Mouse (Mus musculus) frontal cortex, postnatal 25 days (tissue): Measurements from ENCODE around the gene Bcl2.

Source experiments
- DNase-seq, 2 experiments: peaks; one replicate each; pipeline ENCODE4 v3.0.0; 2022; ENCODE audit warnings: low spot score in 2 of 2

The Bcl2 gene

DNA sequence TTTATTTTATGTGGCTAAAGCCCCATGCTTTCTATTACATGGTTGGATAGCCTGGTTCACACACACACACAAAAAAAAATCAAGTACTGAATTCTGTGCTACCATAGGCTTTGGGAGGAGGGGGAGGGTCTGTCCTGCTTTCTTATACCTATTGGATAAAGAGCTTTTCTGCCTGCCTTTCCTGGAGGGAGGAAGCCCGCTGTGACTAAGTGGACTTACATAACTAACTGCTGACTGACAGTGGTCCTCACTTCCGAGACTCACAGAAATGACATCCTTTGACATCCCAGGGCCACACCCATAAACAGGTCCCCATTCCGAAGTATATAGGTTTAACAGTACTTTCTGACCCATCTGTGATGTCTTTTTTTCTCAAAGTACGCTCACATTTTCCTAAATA, 200.6 kb downstream of the Bcl2 start:
- DNase-seq = no peak

DNA sequence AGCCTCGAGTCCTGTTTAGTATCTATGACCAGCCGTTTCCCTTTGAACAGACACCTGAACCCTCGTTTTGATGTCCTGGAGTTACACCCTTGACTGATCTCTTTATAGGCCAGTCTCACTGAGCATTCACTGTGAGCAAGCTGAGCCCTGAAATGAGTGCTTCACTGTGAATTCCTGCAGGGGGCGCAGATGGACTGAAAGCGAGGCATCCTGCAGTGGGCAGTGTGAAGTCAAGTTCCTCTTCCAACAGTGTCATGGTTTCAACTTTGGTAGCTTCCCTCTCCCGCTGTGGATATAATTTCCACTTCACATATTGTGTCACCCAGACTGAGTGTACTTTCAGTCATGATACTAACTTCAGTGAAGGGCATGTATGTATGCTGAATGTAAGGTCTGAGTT, 202.5 kb downstream of the Bcl2 start:
- peak; percentile 13 to 47 for DNase-seq

DNA sequence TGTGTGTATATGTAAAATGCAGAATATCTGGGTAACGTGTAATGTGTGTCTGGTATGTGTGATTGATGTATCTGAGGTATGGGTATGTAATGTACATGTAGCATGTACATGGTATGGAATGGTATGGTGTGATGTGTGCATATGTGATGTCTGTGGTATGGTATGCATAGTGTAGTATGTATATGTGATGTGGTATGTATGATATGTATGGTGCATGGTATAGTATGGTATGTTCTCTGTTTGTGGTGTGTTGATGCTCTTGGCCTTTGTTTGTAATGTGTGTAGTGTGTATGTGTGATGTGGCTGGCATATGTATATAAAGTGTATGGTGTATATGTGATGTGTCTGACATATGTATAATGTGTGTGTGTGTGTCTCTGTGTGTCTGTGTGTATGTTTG, 206.5 kb downstream of the Bcl2 start:
- DNase-seq = no peak

DNA sequence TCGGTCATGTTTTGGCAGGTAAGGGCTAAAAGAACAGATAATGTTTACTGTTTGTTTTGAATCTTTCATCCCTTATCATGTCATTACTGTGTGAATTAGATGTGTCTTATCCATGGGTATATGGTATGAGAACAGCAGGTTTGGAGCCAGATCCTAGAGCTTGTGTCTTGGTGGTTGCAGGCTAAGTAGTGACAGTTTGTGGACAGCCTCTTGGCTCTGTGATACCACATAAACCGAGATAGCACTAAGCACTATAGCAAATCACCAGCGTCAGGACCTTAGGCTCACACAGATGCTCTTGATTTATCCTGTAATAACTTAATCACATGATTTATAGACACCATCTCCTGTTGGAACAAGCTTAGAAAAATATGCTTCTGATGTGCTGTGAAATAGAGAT, 210.2 kb downstream of the Bcl2 start:
- DNase-seq = no peak

DNA sequence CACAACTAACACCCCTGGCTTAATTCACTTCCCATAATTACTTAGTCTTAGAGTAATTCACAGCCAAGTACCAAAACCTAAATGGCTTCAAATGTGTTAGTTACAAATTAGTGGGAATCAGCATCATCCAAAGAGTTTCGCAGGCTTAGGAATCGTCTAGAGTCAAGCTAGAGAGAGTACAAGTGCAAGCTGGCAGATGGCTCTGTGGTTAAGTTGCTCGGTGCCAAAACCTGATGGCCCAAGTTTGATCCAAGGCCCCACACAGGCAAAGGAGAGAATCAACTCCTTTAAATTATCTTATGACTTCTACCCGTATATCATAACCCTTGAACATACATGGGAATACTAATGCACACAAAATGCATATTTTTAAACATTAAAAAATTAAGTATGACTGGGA, 210.7 kb downstream of the Bcl2 start:
- no peak for DNase-seq

DNA sequence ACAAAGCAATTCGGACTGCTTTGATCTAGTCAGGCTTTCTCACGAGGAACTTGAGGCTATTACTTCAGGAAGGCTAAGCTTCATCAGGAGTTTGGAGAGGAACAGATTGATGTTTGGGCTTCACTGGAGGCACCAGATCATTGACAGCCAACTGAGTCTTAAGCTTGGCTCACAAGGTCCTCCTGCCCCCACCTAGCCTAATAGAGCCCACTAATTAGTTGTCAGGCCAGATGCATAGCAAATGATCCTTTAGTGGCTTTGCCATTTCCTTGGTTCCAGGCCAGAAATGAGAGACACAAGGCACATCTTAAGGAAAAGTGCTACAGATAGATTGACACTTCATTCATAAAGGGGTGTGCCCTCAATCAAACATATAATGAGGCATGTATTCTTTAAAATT, 216.1 kb downstream of the Bcl2 start:
- DNase-seq = no peak
